Mouse (Mus musculus) gastrocnemius, postnatal 14 days (tissue): ENCODE measurements at regions not wholly inside any gene's neighbourhood (a gene's known extent, or its start where the extent isn't known, plus 50 kb on each side); places are given as distances from the start of the nearest gene placed in this dataset.
A peak's percentile ranks its signal among the peaks of the same experiment; 100 is the strongest.
"Not testable (repeated sequence)": the region's sequence is repeated elsewhere in the genome, so short reads cannot be mapped to it uniquely, and the experiment has no call there.

ENCODE experiments used
- DNase-seq: peaks from one replicate; pipeline ENCODE4 v3.0.0; 2021; ENCODE audit warnings: mixed read lengths
- intact Hi-C: fragments of 180-260 bp; cut with DNase I; formaldehyde crosslinking; loops from one replicate; pipeline ENCODE4 v1.15.1; 2025; ENCODE audit warnings: low total_unique reads

DNA sequence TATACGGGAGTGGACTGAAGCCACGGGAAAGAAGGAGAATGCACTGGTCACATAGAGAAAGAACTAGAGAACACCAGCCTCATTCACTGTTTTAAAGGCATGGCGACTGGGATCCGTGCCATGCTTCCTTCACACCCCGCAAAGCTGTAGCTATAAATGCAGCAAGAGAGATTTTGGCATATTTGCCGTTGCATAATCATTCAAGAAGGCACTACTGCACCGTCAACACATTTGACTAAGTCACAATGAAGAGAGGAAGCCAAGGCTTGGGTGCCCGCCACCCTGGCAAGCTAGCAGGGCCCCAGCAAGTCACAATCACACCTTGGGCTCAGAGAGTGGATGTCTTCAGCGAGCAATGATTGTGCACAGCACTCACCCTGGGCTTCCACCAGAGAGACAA, 167.1 kb downstream of the Dhx15 start:
- no peak for DNase-seq
- intact Hi-C loops = no loop called here

DNA sequence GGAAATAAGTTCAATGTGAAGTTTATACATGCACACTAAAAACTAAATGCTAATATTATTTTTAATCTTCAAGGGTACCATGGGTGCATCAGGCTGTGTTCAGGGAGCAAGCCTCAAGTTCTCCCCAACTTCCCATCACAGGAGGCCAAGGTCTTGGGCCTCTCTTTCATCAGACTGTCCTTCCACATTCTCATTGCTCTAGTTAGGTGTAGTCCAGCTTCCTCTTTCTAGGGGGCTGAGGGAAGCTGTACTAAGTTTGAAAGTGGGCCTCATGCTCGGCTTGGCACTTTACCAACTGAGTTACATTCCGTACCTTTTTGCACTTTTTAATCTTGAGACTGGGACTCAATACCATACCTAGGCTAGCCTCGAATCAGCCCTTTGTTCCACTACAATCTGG, 173.3 kb downstream of the Dhx15 start:
- intact Hi-C loops = no loop called here
- DNase-seq = no peak

DNA sequence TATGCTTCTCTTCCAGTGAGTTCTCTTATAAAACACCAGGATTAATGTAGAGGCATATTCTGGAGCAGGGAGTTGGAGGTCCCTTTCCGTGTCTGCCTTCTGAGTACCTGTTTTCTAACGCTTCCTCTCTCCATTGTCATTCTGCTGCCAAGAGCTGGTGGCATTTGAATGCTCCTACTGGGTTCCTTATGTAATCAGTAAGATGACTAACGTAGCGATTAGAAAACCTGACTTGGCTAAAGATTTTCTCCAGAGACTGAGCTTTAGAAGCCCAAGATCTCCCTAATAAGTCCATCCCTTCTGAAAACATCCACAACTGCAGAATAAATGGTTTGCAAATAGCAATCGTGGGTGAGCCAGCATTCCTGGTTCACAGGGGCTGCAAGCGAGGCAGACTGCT, 174.5 kb downstream of the Dhx15 start:
- intact Hi-C loops = no loop called here
- DNase-seq = no peak

DNA sequence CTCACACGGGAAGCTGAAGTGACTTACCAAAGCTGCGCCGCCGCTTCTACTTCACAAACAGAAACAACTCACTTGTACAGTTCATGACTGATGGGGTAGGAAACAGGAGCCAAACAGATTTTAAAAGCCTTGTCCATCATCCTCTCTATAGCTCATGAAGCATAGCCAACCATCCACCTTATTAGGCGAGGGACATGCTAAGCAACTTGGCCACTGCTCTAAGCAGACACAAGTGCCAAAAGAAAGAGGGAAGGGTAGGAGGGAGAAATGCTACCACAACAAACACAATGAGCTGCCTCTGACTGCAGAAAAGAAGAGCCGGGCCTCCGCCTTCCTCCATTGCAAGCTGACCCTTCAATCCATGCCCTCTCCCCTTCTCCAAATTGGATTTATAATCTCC, 179.9 kb downstream of the Dhx15 start:
- intact Hi-C loops = no loop called here
- no peak for DNase-seq

DNA sequence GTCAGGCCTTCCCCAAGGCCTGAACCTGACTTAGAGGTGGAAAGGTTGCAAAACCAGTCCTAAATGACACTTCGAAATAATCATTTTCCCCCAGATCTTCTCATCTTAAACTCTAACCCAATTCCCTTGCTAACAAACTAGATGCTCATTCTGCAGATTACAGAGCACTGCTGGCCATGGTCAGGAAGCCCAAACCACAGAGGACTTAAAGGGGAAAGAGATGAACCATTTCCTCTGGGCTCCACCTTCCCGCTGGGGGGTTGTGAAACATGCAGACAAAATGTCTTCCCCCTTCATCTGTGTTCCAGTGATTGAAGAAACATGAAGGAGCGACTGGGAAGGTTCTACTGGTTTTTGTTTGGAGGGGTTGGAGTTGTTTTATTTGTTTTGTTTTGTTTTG, 181.4 kb downstream of the Dhx15 start:
- intact Hi-C loops = no loop called here
- DNase-seq = no peak

DNA sequence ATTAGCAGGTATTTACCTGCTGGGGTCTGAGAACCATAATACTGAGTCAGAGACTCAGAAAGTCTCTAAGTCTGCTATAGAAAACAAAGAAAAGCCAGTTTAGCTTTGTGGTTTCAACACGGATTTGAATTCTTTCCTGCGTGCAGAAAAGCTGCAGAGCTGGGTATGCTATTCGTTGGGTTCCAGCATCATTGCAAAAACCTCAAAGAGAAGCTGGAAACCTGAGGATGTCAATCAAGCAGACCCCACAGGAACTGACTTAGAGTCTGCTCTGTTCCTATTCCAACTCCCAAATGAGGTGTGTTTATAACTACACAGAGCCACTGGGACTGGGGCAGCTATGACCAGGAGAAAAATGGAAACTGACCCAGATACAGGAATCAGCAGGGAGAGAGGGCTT, 183.5 kb downstream of the Dhx15 start:
- intact Hi-C loops = no loop called here
- no peak for DNase-seq

DNA sequence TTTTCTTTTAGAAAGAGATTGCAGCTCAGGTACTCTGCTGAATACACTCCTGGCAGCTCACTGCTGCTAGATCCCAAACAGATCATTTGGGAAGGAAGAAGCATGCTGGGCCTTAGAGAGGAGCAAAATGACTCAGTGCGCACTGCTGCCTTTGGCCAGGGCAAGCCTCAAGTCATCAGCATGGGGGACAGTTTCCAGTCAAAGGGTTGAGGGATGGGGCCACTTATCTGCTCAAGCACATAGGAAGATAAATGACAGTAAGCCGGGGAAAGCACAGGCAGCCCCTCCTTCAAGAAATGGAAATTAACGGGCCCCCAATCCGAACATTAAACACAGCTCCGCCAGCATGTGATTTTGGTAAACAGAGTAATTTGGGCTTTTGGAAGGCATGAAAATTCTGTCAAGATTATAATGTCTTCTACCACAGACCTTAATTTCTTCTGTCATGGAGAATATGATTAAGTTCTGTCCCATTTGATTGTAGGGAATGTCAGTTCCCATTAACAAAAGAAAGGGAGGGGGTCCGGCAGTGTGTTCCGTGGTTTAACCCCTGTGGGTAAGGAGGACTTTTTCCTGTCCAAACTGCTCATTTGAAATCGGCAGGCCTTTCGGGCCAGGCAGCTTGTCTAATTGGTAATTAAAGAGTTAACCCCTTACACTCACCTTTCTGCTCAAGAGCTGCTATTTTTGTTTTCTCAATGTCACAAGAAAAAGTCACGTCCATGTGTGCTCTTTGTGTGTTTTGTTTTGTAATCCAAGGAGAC, 199.3 kb downstream of the Dhx15 start:
- intact Hi-C loops = no loop called here
- no peak for DNase-seq

DNA sequence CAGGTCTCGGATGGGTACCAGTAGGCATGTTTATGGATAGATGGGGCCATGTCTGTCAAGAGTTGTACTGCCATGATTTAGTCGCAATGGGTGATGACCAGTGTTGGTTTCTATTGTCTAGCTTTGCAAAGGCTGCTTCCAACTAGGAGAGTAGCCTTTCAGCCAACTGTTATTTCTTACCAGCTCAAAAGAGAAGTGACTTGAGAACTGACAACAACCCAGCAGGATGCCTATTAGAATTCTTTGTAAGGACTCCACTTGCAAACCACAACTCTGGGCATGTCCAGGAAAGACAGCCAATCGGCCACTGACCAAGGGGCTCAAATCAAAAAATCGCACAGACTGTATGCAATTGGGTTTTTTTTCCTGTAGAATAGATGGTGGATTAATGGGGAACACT, 200.9 kb downstream of the Dhx15 start:
- DNase-seq = no peak
- intact Hi-C loops = no loop called here

DNA sequence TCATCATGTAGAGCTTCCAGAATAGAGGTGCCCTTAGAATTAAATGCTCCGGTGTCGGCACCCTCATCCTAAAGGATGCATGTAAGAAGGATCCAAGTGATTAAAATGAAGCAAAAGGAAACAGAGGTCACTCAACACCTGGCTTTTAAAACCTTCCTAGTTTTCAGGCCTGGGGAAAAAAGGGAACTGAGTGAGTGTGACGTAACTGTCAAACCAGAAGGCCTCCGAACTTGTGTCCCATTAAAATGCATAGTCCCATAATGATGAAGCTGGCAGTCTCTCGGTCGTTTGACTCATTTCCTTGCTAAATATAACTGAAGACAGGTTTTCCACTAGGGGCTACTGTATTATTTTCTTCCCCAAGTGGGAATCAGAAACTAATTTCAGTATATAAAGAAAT, 201.4 kb downstream of the Dhx15 start:
- DNase-seq = no peak
- intact Hi-C loops = no loop called here

DNA sequence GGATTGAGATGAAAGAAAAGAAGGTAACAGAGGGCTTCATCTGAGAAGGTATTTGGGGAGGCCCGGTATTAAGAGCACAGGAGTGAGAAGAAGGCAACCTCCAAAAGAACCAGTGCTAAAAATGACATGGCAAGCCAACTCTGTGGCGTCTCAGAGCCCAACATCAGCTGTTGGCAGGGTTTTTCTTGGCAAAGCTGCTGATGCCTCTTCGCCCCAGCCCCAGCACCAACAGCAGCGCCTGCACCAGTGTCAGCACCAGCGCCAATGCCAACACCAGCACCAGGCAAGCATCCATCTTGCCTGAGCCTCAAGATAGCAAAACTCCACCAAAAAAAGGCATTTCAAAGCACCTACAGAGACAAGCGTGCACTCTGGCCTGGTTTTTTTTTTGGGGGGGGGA, 205.3 kb downstream of the Dhx15 start:
- intact Hi-C loops = no loop called here
- DNase-seq = peak; percentile 19

DNA sequence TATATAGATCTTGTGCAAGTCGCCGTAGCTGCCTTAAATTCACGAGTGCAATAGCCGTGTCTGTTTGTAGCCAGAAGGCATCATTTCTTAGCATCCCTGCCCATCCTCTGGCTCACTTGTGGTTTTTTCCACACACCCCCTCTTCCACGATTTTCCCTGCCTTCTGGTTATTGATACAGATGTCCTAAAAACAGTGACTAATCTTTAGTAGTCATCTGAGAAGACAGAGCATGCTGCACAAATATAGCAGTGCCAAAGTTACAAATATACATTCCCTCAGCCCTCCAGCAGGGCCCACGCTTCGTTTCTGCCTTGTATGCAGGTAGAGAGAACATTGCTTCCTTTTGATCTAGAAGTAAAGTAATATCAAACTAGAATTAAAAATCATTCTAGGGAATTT, 207.5 kb downstream of the Dhx15 start:
- DNase-seq = no peak
- intact Hi-C loops = no loop called here

DNA sequence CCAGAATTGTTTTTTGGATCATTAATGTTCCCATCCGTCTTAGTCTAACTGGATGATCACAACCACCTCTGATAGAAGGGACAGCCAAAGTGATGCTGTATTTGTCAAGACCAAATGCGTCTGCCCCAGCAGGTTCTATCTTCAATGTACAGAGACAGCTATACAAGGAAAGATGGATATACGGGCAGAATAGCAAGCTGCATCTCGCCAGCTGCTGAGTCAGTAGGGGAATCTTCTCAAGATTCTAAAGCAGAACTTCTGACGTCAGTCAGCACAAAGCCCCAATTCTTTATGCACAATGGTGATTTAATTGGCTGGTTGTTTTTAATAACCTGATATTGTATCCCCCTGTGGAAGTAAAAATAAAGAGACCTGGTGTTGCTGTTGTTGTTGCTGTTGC, 209.4 kb downstream of the Dhx15 start:
- no peak for DNase-seq
- intact Hi-C loops = no loop called here

DNA sequence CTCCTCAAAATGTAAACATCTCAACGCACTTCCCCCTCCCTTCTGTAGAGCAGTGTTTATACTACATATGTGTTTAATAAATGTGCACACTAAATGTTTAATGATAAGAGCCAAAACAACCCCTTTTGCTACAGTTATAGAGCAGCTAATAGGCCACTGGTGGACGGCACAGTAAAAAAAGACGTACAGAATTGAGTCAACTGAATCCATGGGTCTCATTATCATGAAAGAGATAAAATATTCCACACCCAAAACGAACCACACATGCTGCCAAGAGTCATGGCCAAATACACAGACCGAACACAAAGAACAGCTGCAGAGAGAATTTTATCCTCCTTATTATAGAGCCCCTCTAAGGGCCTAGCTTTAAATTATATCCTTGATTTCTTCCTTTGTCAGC, 237.8 kb downstream of the Dhx15 start:
- DNase-seq = no peak
- intact Hi-C loops = no loop called here

DNA sequence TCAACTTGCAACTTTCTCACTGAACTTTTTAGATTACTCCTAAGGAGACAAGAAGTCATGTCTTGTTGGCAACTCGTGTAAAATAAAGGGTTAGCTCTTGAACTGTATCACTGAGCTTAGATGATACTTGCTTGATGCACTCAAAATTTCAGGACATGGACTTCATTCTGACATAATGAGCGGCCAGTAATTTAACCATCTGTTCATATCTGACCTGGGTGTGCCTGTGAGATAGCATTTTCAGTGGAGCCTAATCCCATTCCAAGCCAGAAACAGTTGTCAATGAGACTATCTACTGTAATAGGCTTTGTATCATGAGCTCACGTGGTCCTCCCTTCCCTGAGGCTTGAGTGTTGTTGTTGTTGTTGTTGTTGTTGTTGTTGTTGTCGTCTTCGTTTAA, 240.3 kb downstream of the Dhx15 start:
- intact Hi-C loops = no loop called here

DNA sequence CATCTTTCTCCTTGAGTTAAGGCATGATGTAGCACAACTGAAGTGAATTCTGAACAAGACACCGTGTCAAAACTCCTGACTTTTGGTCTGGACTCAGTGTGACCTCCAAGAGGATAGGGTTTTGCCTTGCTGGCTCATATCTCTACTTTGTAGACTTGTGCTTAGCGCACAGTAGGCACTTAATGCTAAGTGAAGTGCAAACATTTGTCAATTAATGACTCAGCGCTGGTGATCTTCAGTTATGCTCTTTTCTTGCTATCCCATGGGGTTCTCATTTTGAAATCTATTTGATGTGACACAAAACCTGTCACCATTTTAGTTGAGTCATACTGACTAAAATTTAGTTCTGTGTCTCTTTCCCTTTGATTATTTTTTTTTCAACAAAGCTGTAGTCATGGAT, 244.3 kb downstream of the Dhx15 start:
- no peak for DNase-seq
- intact Hi-C loops = no loop called here

More for the DNA sequence above, 240.3 kb downstream of the Dhx15 start:
- DNase-seq = no peak

DNA sequence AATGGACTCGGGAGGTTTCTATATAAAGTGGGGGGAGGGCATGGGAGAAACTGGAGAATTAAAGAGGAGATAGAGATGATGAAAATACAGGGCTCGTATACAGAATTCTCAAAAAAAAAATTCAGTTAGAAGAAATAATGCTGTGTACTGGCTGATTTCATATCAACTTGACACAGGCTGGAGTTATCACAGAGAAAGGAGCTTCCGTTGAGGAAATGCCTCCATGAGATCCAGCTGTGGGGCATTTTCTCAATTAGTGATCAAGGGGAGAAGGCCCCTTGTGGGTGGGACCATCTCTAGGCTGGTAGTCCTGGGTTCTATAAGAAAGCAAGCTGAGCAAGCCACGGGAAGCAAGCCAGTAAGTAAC, 248.4 kb downstream of the Dhx15 start:
- DNase-seq, intact Hi-C loops: not testable (repeated sequence)

DNA sequence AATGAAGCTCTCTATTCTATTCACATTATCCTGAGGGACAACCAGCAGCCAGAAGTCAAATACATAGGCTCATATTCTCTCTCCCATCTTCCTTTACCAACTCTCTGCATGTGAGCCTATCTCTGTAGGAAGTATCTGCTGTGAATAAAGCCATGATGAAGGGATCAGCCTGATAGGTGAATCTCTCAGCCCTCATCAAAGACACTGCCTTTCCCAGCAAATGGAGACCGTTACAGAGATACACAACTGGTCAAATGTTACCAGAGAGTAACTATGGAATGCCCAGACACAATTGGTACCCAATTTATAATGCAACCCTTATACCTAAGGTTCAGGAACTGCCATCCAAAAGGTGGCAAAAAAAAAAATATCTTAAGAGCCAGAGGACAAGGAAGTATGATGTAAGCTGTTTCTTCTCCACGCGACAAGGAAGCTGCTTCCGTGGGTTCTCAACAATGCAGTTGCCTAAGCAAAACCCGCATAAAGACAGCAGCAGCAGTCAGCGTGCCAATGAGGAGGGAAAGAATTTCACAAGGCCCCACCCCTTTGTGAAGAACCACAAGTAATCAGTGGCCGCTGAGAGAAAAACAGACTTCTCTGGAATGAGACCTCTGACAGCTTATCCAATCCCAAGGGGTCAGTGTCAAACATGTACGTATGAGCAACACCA, 248.9 kb downstream of the Dhx15 start:
- intact Hi-C loops = no loop called here
- DNase-seq = no peak

DNA sequence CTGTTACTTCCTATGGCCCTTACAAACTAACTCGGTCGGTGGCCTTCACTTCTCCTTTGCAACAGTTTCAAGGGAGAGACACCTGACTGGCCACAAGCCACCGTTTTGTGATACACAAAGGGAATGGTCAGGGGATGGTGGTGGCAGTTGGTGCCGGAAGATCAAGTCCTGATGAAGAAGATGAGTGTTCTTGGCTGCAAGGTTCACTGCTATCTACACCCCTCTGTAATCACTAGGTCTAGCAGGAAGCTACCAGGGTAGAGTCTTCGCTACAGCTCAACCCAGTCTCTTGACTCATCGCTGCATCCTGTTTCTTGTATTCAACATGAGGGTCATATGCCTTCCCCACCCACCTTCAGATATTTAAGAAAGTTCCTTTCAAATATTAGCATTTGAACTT, 251.5 kb downstream of the Dhx15 start:
- DNase-seq = no peak
- intact Hi-C loops = no loop called here

DNA sequence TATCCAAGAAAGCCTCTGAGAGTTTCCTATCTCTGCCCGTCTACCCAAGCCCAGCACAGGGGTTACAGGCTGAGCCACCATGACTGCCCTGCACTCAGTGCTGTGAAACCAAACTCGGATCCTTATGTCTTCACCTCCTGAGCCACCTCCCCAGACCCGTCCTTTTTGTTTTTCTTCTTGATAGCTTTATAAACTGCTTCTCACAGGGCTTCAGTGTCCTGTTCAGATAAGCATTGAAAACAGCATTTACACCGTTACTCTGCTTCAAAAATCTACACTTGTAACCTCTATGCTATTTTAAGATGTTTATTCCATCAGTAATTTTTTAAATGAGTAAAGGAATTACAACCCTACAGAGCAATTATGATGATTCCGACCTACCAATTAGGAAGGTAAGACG, 253.0 kb downstream of the Dhx15 start:
- intact Hi-C loops = no loop called here
- DNase-seq = no peak

DNA sequence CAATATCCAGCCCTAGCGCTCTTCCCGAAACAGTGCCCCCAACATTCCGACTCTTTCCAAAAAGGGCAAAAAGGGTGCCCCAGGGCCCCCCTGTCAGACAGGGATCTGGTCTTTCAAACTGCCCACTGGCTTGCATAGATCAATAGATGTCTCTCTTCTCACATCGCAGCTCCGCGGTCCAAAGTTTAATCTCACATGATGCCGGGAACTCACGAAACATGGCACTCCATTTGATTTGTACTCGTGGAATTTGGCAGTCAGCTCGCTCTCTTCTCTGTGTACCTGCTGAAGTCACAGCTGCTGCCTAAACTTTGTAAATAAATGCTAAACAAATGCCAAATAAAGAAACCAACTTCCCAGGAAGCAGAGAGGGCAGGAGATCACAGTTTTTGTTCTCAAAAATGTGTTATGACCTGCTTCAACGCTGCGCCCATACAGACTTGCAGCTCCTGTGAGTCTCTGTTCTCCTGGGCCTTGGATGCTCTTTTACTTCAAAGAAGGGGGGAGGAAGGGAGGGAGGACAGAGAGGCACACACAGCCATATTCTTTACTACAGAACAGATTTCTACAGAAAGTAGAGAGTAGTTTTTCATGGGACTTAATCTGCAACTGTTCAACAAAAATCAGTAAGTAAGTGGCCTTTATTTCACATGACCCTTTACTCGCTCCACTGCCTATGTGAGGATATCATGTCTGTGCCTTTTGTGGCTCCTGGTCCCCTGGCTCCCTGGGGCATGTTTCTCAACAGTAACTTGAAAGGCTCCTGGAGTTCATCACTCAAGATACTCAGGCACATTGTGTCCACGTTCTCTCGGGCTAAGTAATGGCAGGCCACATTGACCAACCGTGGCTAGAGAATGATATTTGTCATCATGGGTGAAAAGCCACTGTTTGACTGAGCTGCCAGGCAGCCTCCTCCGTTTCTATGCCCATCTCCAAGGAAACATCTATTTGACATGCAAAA, 254.6 kb downstream of the Dhx15 start:
- DNase-seq = no peak
- intact Hi-C loops = no loop called here

DNA sequence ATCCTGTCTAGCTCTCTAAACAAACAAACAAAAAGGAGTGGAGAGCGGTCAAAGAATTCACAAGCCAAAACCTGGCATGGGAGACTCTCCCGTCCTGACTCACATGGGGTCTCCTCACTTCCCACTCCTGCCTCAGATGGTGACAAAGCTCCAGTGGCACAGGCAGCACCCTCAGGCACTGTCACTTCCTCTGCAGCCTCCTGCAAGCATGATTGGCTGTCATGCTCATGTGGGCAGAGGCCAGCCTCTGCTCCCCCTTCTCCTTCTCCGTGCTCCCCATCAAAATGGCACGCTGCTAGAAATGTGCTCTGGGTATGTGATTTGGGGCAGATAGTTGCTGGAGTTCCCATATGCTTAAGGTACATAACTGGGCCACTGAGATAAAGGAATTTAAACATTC, 255.4 kb downstream of the Dhx15 start:
- intact Hi-C loops = no loop called here
- no peak for DNase-seq
